Mouse (Mus musculus): ENCODE measurements at regions not wholly inside any gene's neighbourhood (a gene's known extent, or its start where the extent isn't known, plus 50 kb on each side); places are given as distances from the start of the nearest gene placed in this dataset.

DNA sequence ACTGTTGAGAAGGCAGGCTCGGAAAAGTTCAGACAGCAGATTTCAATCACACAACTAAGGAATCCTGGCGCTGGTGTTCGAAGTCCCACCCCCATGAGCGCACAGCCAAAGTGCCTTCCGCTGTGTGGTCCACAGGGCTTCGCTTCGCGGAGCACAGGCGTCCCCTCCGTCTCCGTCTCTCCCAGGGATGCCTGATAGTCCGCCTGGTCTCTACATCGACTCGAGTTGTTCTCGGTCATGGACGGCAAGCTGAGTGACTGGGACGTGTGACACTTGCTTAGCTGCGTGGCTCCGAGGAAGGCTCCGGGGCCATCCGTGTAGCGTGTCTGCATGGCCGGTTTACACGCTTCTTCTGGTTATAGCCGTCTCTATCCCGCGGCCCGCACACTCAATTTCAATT, 224.0 kb downstream of the Gm26897 start:
- no peak for DNase-seq

DNA sequence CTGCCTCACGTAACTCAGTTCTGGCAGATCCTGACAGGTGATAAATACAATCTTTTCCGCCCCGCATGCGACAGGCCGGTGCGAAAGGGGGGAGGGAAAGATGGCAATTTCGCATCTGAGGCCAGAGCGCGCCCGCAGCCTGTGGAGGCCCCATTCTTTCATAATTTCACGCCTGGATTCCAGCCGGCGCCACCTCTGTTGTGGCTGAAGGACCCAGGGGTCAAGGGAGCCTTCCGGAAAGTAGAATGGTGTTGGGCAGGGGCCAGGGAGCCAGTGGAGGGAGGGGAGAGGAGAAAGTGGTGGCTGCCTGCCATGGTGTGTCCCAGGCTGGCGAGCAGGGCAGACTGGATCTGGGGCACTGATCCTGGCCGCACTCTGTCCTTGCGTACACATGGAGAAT, 224.5 kb downstream of the Gm26897 start:
- peak; percentile 43 to 63 for DNase-seq

DNA sequence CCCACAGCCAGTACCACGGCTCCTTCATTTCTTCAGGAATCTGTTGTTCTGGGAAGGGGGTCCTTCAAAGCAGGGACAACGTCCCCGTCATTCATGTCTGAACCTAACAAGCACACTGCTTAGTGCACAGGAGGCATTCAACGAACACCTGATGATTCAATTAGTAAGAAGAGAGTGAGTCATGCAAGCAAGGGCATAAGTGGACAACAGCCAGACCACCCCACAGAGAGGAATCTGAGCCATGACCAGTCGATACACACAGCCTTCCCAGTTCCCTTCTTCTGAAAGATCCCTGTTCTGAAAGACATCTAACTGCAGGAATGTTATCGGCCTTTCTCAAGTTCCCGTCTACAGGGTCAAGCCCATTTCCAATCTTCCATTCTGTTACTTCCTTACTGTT, 231.6 kb downstream of the Gm26897 start:
- no peak for DNase-seq

DNA sequence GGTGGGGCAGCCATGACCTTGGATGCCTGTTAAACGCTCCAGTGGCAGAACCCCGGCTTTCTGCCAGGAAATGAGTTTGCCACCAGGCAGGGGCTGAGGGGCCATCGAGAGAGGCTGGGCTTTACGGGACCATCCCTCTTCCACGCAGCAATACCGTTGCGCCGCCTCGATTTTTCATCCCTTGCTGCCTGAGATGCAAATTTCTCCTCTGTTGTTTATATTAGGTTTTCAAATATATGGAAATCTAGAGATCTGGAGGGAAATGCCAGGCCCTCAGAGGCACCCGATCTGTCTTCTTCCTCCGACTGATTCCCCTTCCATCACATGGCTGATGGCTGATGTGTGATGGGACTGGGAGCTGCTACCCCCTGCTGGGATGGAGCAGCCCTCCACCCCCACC, 234.4 kb downstream of the Gm26897 start:
- DNase-seq: no peak

DNA sequence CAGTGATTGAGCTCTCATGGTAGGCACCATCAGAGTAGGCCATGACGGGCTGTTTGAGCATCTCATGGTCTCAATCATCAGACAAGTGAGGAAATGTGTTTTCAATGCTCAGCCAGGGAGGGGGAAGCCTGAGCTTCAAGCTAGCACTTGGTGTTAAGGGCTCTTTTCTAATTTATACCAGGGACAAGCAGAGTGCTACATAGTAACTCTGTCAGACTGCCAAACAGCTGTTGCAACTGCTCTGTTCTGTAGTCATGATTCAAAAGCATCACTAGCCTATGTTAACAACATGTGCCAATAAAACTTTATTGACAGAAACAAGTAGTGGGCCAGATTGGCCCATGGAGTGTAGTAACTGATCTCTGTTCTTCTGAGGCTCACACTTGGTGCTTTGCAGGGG, 235.0 kb downstream of the Gm26897 start:
- DNase-seq: no peak

DNA sequence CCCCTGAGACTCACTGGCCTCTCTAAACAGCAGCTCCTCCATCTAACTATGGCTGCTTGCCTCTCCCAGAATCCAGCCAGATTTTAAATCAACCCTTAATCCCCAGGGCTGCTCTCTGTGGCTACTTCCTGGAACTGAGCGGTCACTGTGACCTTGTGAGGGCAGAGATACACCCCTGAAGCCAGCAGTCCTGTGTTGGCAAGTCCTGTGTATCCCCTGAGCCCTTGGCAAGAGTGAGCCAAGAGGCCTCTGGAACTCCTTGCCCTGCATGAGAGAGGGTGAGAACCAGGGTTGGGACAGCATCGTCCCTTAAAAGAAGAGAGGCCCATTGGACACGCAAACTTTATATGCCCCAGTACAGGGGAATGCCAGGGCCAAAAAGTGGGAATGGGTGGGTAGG, 237.5 kb downstream of the Gm26897 start:
- peak; percentile 25 to 36 for DNase-seq

DNA sequence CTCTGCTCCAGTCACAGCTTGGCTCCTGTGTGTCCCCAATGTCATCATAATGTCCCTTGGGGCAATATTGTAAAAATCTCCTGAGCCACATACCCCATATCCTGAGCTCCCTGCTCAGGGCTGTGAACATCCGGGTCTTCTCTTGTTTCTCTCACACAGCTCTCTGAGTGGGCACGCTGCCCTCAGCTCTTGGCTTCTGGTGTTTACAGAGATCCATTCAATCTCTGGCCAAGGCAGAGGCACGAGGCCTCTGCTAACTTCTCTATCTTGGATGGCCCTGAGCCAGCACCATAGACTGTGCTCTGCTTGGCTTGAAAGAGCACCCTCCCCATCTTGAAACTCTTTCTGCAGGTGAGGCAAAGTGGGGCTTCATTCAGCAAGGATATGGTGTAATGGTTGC, 238.2 kb downstream of the Gm26897 start:
- peak; percentile 42 to 49 for DNase-seq

DNA sequence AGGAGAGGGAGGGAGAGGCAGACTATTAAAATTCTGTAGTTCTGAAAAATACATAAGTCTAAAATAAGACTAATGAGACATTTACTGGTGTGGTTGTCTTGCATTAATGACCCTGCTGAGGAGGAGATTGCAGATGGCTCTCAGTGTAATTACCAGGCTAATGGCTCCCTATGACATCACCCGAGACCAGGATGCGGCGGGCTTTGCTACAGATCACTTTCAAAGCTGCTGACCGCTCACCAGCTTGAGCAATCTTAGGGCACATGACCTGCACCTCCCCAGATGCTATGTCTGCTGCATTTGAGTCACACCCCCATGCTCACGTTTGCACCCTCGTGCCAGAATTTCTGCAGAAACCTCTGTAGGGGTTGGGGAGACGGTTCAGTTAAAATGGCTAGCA, 242.0 kb downstream of the Gm26897 start:
- no peak for DNase-seq

DNA sequence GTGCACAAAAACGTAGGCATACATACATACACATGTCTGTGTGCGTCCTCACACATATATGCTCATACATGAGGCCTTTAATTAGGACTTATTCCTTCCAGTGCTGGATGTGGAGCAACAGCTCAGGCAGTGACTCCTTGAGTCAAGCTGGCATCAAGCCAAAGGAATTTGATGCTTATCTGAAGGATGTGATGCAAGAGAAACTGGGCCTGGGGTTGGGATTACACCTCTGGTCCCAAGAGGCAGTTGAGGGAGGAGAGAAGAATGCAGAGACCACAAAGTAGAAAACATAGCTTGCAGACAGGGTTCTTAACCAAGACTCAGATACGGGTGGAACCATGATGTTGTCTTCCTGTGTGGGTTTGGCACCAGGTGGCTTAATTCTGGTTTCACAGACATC, 245.9 kb downstream of the Gm26897 start:
- DNase-seq: no peak

DNA sequence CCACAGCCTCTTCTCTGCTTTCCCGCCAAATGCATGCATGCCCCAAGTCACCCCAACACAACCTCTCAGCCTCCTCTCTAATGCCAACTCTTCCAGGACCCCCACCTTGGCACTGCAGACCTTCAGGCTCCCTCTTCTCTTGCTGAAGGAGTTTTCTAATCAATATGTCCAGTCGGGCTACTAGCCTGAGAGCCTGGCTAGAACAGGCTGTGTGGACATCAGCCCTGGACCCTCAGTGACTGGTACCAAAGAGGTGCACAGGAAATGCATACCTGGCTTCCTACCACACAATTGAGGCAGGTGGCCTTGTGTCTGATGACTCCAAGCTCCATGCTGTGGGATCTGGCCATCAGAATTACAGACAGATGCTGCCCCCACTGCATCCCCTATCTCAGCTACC, 248.4 kb downstream of the Gm26897 start:
- DNase-seq: no peak

DNA sequence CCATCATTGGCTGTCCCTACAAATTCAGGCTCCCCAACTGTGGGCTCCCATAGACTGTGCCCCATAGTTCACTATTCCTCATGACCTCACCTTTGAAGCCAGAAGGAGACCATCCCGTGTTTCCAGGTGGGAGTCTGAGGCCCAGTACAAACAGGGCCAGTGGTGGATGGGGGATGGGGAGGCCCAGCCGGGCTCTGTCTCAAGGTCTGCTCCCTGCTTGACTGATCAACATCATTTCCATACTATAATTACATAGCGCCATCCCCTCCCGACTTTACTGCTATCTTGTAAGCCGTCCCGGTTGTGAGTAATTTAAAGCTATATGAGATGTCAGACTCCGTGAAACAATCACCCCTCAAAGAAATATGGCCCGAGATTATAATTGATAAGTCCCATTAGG, 252.3 kb downstream of the Gm26897 start:
- no peak for DNase-seq

DNA sequence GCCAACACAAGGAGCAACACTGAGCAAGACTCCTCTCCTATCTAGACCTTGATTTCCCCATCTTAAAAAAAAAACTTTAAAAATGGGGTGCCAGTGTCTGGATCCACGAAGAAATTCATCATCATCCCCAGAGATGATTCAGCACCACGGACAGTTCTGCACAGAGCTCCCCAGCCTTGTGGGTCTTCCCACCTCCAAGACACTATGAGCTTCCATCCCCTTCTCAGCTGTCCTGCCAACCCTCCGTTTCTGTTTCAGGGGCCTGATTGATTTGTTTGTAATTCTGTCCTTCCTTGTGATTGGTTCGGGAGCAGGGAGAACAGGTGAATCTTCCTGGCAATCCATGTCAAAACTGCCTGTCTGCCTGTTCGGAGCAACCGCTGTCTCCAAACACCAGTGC, 253.3 kb downstream of the Gm26897 start:
- DNase-seq: no peak

DNA sequence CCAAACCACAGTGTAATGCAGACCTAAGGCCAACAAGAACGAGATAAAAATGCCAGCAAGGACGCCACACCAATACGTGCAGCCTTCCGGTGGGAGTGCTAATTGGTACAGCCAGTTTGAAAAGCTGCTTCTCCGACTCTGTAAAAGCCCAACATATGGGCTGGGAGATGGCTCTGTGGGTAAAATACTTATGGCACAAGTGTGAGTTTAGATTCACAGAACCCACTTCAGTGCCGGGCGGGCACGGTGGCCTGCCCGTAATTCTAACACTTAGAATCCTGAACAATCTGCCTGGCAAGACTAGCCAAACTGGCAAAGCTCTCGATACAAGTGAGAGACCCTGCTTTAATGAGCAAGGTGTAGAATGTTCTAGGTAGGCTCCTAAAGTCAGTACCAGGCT, 258.1 kb downstream of the Gm26897 start:
- no peak for DNase-seq

DNA sequence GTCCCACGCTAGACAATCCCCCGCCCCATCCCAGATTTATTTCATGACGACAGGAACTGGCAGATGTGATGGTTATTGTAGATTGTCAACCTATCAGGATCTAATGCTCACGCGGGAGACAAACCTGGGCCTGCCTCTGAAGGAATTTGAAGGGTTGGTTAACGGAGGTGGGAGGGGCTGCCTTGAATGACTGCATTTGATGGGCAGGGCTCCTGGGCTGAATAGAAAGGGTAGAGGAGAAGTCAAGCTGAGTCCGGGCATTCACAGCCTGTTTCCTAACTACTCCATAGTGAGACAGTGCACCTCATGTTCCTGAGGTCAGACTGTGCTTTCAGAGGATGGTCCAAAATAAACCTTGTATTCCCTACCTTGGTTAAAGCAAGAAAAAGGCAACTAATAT, 259.1 kb downstream of the Cryba4 start:
- no peak for DNase-seq

DNA sequence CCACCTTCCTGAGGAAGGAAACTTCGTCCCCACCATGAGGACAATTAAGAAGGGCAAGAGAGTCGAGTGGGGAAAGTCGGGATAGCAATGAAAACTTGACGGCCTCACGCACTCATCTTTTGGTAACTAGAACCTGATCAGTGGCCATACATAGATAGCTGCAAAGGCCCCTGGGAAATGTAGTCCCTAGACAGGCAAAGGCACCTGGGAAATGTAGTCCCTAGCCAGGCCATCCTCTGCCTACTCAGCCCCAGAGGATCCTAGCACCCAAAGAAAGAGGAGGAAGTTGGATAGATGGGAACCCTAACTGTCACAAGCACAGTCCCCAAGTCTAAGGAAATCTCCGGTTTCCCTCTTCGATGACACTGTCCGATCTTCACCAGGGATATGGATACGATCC, 258.4 kb downstream of the Cryba4 start:
- DNase-seq: no peak

DNA sequence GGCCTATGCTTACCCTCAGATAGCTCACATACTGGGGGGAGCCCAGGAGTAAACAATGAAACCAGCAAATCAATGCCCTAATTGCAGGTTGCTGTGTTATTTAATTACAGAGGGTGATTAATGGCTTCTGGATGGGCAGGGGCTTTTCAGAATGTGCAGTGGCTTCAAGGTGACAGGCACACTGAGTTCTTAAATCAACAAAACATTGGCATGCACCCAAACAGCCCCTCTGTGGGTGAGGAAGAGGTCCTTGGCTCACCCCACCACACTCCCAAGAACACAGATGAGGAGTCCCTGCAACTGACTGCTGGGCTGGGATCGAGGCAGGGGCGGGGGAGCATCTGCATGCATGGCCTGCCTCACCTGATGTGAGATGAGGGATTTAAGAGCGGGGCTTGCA, 255.5 kb downstream of the Cryba4 start:
- DNase-seq: no peak

DNA sequence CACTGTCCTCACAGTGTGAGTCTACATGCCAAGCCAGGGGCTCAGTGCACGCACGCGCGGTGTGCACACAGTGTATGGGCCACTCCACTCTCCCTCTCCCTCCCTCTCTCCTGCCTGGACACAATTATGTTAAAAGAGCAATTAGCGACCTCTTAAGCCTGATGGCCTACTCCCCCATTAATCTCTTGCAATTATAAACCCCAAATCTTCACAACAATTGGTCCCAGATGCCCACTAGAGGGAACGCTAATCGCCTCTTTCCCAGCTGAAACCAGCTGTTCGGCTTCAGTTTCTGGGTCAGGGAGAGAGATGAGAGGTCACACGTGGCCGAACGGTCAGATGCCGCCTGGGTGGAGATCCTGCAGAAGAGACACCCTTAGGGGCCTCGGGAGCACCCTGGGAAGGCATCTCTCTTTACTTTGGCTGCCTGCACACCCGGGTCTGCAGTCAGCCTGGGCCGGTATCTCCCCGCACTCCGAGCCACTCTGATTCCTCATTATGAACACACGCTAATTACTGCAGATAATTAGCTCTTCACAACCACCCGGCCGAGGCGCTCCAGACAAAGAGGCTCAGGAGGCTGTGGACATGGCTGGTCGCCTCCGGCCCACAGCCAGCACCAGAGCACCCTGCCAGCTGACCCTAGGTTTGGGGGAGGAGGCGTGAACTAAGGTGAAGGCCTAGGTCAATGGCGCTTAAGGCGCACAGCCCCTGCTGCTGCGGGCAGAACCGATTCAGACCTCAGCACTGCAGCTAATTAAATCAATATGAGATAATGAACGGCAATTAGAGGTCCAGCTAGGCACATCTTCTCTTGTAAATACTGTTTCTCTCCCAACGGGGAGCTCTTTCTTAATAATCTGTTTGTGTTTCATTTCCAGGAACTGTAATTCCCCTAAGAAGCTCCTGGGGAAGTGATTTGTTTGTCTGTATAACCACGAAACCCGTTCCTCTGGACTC, 250.3 kb downstream of the Cryba4 start:
- peak; percentile 56 for DNase-seq

DNA sequence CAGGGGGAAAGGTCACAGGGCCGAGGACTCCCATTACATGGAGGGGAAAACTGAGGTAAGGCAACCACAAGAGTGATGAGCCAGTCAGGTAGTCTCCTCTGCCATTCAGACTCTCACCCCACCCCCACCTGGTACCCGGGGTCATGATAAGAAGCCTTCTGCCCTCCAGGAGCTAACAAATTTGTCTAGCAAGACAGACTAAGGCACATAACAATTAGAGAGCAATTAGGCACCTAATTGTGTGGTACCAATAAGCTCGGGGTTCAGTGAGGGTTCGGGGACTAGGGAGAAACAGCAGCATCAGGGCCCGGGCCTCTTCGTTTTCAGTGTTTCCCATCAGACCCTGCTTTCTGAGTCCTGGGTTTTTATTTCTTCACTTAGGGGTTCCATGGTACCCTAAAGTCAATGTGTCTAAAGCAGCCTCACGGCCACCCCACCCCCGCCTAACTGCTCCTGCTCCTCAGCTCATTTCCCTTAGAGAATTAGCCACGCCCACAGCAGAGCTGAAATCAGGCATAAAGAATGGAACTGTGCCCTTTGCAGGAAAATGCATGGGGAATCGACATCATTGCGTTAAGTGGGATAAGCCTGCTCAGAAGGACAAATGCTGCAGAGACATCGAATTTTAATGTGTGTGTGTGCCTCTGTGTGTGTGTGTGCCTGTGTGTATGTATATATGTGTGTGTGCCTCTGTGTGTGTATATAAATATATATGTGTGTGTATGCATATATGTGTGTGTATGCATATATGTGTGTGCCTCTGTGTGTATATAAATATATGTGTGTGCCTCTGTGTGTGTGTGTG, 249.3 kb downstream of the Cryba4 start:
- DNase-seq: no peak

DNA sequence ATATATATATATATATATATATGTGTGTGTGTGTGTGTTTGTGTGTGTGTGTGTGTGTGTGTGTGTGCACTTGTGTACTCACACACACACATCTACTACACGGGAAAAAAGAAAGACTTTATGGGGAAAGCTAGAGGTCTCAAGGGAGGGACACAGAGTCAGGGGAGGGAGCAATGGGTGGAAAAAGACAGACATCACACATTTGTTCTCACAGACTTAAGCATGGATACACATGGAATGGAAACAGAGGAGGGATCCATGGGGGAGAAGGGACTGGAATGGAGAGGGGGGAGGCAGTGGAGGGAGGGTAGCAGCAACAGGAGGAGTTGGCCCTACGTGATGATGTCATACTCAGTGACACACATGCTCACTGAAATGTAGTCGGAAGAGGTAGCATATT, 248.3 kb downstream of the Cryba4 start:
- DNase-seq: no peak

DNA sequence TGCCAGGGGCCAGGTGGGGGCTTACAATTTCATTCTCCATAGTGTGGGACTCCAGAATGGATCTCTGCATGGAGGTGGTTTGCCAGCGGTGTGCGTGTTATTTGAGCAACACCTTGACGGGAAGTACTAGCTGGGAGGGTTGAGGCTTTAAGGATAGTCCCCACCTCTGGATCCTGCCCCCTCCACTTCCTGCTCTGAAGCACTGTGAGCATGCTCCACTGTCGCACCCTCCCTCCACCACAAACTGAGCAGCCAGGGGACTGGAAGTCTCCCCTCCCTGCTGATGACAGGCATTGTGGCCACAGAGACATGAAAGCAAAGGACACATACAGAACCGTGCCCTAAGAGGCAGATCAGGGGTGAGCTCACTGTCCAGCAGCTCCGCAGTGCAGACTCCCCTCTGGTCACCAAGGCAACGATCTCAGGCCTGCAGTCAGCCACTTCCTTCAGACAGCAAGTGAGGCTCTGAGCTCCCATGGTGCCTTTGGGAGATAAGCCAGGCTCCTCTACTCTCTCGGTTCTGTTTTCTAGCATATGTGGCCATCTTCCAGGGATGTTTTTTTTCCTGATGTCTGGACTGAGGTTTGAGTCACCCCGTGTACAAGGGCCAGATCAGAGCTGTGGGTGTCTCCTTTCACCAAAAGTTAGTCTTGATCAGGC, 239.7 kb downstream of the Cryba4 start:
- peak; percentile 57 to 73 for DNase-seq

DNA sequence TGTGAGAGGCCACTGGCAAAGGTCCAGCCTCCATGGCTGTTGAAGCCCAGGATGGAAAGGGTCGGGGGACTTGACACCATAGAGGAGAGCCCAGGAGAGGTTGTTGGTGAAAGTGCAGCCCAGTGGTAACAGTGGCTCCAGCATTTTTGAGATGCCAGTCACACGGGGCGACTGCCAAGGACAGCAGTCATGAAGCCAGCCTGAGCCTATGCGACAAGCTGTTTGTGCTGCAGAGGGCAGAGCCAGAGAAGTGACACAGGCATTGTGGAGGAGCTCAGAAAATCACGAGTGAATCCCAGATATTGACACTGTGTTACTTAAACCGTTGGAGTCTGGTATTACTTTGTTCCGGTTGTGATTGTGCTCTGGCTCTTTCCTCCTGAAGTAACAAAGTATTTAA, 233.4 kb downstream of the Cryba4 start:
- peak; percentile 71 to 73 for DNase-seq

DNA sequence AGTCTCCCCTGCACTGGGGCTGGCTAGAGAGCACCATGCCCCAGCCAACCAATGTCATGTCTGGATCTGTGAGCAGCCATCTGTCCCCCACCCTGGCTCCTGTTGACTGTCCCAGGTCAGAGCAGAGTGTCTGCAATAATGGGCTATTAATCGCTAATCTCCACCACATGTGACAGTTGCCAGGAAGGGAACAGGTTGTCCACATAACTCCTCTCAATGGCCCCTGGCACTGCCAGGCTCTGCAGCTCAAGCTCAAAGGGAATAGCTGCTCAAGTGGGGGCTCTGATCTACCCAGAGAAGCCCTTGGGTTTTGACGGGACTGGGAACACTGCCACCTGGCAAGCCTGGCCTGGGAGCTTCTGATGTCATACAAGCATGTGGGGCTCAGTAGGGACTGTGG, 231.4 kb downstream of the Cryba4 start:
- DNase-seq: peak; percentile 87 to 93

DNA sequence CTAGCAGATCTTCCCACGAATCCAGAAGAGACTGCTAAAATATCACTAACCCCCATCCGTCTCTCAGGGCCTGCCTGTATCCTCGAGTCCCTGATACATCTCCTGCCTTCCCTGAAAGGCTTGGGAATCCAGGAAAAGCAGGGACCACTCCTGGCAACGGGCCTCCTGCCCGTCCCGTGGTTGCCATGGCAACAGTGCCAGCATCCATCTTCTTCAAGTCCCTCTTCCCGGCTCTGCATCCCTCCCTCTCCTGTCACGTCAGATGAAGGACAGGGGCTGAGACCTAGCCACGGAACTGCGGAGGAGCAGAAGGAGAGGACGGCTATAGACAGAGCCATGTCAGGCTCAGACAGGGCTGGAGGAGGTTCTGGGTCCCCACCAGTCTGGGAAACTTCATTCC, 222.4 kb downstream of the Cryba4 start:
- DNase-seq: no peak

Data from heart, adult 18-20 months (tissue).